Mouse (Mus musculus): ENCODE measurements around the gene Socs7. TPM values are rescaled to one million over a fixed set of nuclear protein-coding genes. Genes with fewer than 3 reads are reported as not detected.

Socs7 gene
- polyA plus RNA-seq, 1 experiment, result 21.1 TPM

- H3K9ac ChIP-seq (ENCODE audit: low read depth, poor library complexity, severe bottlenecking), result no peak overlapping the region
- H3K9me3 ChIP-seq (replicated peaks; ENCODE audit: control insufficient read depth, insufficient read depth, low read length, poor library complexity, severe bottlenecking), result no peaks in the 10 kb centered on the region
- TF ChIP-seq POLR2A (IDR thresholded peaks at IDR 0.05; ENCODE audit: insufficient read depth, low read length), result no peak
- TF ChIP-seq EP300 (IDR thresholded peaks at IDR 0.05; ENCODE audit: insufficient read depth, low read depth, low read length), result no peak
- TF ChIP-seq CTCF (IDR thresholded peaks at IDR 0.05; ENCODE audit: low read depth, low read length), result no peak
- peaks cover 18% of the 10 kb centered on the region for H3K36me3 ChIP-seq (ENCODE audit: control insufficient read depth, insufficient read depth, low read length, poor library complexity, severe bottlenecking)
- no peaks in the 10 kb centered on the region for H3K27me3 ChIP-seq (ENCODE audit: control insufficient read depth, insufficient read depth, low read length, poor library complexity, severe bottlenecking)
- peaks cover 19% of the 10 kb centered on the region for H3K4me1 ChIP-seq (ENCODE audit: control insufficient read depth, insufficient read depth, low read length)
- H3K4me3 ChIP-seq (ENCODE audit: low read depth, low read length), result no peak overlapping the region
- H3K27ac ChIP-seq (ENCODE audit: insufficient read depth, low read length), result 0 out of 2 replicates have a peak overlapping the region, but pooled peaks have one; percentile 10
Measured at GRCm38 (mm10) chr11:97333044-97333443, 29.3 kb upstream of the Socs7 start.

- no peaks in the 10 kb centered on the region for H3K9me3 ChIP-seq (replicated peaks; ENCODE audit: control insufficient read depth, insufficient read depth, low read length, poor library complexity, severe bottlenecking)
- no peak overlapping the region for H3K9ac ChIP-seq (ENCODE audit: low read depth, poor library complexity, severe bottlenecking)
- H3K4me3 ChIP-seq (ENCODE audit: low read depth, low read length), result no peak overlapping the region
- H3K36me3 ChIP-seq (ENCODE audit: control insufficient read depth, insufficient read depth, low read length, poor library complexity, severe bottlenecking), result peaks cover 12% of the 10 kb centered on the region
- peaks cover 19% of the 10 kb centered on the region for H3K4me1 ChIP-seq (ENCODE audit: control insufficient read depth, insufficient read depth, low read length)
- H3K27ac ChIP-seq (ENCODE audit: insufficient read depth, low read length), result no peak overlapping the region
- TF ChIP-seq CTCF (IDR thresholded peaks at IDR 0.05; ENCODE audit: low read depth, low read length), result no peak
- TF ChIP-seq POLR2A (IDR thresholded peaks at IDR 0.05; ENCODE audit: insufficient read depth, low read length), result no peak
- TF ChIP-seq EP300 (IDR thresholded peaks at IDR 0.05; ENCODE audit: insufficient read depth, low read depth, low read length), result no peak
- H3K27me3 ChIP-seq (ENCODE audit: control insufficient read depth, insufficient read depth, low read length, poor library complexity, severe bottlenecking), result no peaks in the 10 kb centered on the region
Measured at GRCm38 (mm10) chr11:97333896-97334295, 28.5 kb upstream of the Socs7 start.

GRCm38 (mm10) chr11:97334400-97334799, 28.0 kb upstream of the Socs7 start:
- Histone ChIP-seq H3K4me1 (ENCODE audit: control insufficient read depth, insufficient read depth, low read length) (peaks cover 19% of the 10 kb centered on the region), H3K27ac (ENCODE audit: insufficient read depth, low read length) (no peak overlapping the region), H3K9me3 (replicated peaks; ENCODE audit: control insufficient read depth, insufficient read depth, low read length, poor library complexity, severe bottlenecking) (no peaks in the 10 kb centered on the region), H3K9ac (ENCODE audit: low read depth, poor library complexity, severe bottlenecking) (no peak overlapping the region), H3K4me3 (ENCODE audit: low read depth, low read length) (no peak overlapping the region), H3K27me3 (ENCODE audit: control insufficient read depth, insufficient read depth, low read length, poor library complexity, severe bottlenecking) (no peaks in the 10 kb centered on the region), H3K36me3 (ENCODE audit: control insufficient read depth, insufficient read depth, low read length, poor library complexity, severe bottlenecking) (peaks cover 7% of the 10 kb centered on the region)
- TF ChIP-seq EP300 (IDR thresholded peaks at IDR 0.05; ENCODE audit: insufficient read depth, low read depth, low read length), result no peak
- TF ChIP-seq POLR2A (IDR thresholded peaks at IDR 0.05; ENCODE audit: insufficient read depth, low read length), result no peak
- TF ChIP-seq CTCF (IDR thresholded peaks at IDR 0.05; ENCODE audit: low read depth, low read length), result no peak

GRCm38 (mm10) chr11:97336238-97336637, 26.1 kb upstream of the Socs7 start:
- H3K9ac ChIP-seq (ENCODE audit: low read depth, poor library complexity, severe bottlenecking), result peak overlapping the region; percentile 34
- H3K4me1 ChIP-seq (ENCODE audit: control insufficient read depth, insufficient read depth, low read length), result peaks cover 19% of the 10 kb centered on the region
- H3K9me3 ChIP-seq (replicated peaks; ENCODE audit: control insufficient read depth, insufficient read depth, low read length, poor library complexity, severe bottlenecking), result no peaks in the 10 kb centered on the region
- peak overlapping the region; percentile 34 for H3K4me3 ChIP-seq (ENCODE audit: low read depth, low read length)
- no peaks in the 10 kb centered on the region for H3K36me3 ChIP-seq (ENCODE audit: control insufficient read depth, insufficient read depth, low read length, poor library complexity, severe bottlenecking)
- H3K27me3 ChIP-seq (ENCODE audit: control insufficient read depth, insufficient read depth, low read length, poor library complexity, severe bottlenecking), result no peaks in the 10 kb centered on the region
- TF ChIP-seq POLR2A (IDR thresholded peaks at IDR 0.05; ENCODE audit: insufficient read depth, low read length) (no peak), EP300 (IDR thresholded peaks at IDR 0.05; ENCODE audit: insufficient read depth, low read depth, low read length) (no peak), CTCF (IDR thresholded peaks at IDR 0.05; ENCODE audit: low read depth, low read length) (no peak)
- H3K27ac ChIP-seq (ENCODE audit: insufficient read depth, low read length), result no peak overlapping the region

- Histone ChIP-seq H3K4me3 (ENCODE audit: low read depth, low read length) (peak overlapping the region; percentile 34), H3K9me3 (replicated peaks; ENCODE audit: control insufficient read depth, insufficient read depth, low read length, poor library complexity, severe bottlenecking) (no peaks in the 10 kb centered on the region), H3K27me3 (ENCODE audit: control insufficient read depth, insufficient read depth, low read length, poor library complexity, severe bottlenecking) (no peaks in the 10 kb centered on the region), H3K27ac (ENCODE audit: insufficient read depth, low read length) (no peak overlapping the region), H3K9ac (ENCODE audit: low read depth, poor library complexity, severe bottlenecking) (peak overlapping the region; percentile 34), H3K36me3 (ENCODE audit: control insufficient read depth, insufficient read depth, low read length, poor library complexity, severe bottlenecking) (no peaks in the 10 kb centered on the region), H3K4me1 (ENCODE audit: control insufficient read depth, insufficient read depth, low read length) (peaks cover 19% of the 10 kb centered on the region)
- TF ChIP-seq CTCF (IDR thresholded peaks at IDR 0.05; ENCODE audit: low read depth, low read length) (no peak), EP300 (IDR thresholded peaks at IDR 0.05; ENCODE audit: insufficient read depth, low read depth, low read length) (no peak), POLR2A (IDR thresholded peaks at IDR 0.05; ENCODE audit: insufficient read depth, low read length) (no peak)
Measured at GRCm38 (mm10) chr11:97336751-97337345, 25.5 kb upstream of the Socs7 start.

- TF ChIP-seq EP300 (IDR thresholded peaks at IDR 0.05; ENCODE audit: insufficient read depth, low read depth, low read length) (no peak), POLR2A (IDR thresholded peaks at IDR 0.05; ENCODE audit: insufficient read depth, low read length) (no peak), CTCF (IDR thresholded peaks at IDR 0.05; ENCODE audit: low read depth, low read length) (peak; percentile 14)
- Histone ChIP-seq H3K4me3 (ENCODE audit: low read depth, low read length) (peak overlapping the region; percentile 20), H3K27me3 (ENCODE audit: control insufficient read depth, insufficient read depth, low read length, poor library complexity, severe bottlenecking) (no peaks in the 10 kb centered on the region), H3K36me3 (ENCODE audit: control insufficient read depth, insufficient read depth, low read length, poor library complexity, severe bottlenecking) (no peaks in the 10 kb centered on the region), H3K4me1 (ENCODE audit: control insufficient read depth, insufficient read depth, low read length) (peaks cover 19% of the 10 kb centered on the region), H3K9me3 (replicated peaks; ENCODE audit: control insufficient read depth, insufficient read depth, low read length, poor library complexity, severe bottlenecking) (no peaks in the 10 kb centered on the region), H3K9ac (ENCODE audit: low read depth, poor library complexity, severe bottlenecking) (peak overlapping the region; percentile 34; the same call in 1 of the 2 replicates), H3K27ac (ENCODE audit: insufficient read depth, low read length) (no peak overlapping the region)
Measured at GRCm38 (mm10) chr11:97337363-97337762, 25.0 kb upstream of the Socs7 start.
